Comparison of ENCODE assay signal across 8 mouse cellular contexts in the genomic region with DNA sequence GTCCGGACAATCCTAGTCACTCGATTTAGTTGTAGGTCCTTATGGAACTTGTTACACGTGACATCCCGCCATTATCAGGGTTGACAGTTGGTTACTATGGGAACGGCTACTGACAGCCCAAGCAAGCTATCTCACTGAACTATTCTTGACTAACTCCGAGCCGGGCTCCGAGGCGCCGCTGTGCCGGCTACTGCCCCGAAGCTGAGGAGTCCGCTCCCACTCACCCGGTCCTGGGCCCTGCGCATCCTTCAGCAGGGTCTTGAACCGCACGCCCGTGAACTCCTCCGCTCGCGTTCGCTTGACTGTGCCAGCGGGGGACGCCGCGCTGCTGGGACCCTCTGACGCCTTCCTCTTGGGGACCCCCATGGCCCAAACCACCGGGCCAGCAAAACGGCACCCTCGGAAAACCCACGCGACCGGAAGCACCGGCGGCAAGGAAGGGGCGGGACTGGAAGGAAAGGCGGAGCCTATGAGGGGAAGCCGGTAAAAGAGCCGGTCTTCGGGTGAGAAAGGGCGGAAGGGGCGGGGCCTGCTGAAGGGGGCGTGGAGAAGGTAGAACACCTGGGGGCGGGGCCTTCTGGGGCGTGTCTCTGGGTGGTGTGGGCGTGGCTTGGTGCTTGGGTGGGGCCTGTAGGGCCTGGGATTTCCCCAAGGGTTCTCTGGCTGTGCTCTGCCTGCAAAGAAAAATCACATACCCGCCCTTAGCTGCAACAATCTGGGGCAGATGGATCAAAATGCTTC. TPM values are rescaled to one million over a fixed set of nuclear protein-coding genes. Genes with fewer than 3 reads are reported as not detected.
A peak's percentile ranks its signal among the peaks of the same experiment; 100 is the strongest.
DNase-seq lines count a peak whose midpoint lies in the region; ATAC-seq lines count a peak whose summit lies in the region.

A gene (minus strand): TSS at position 439 of the 741 bp plus-strand sequence.

- H3K27me3 ChIP-seq in heart, embryonic 13.5 days (replicated peaks): no peaks in the 10 kb centered on the region
- peaks cover 9% of the 10 kb centered on the region for H3K27me3 ChIP-seq in liver, embryonic 12.5 days (replicated peaks)
- H3K27me3 ChIP-seq in stomach, embryonic 15.5 days (replicated peaks): no peaks in the 10 kb centered on the region

- no peaks in the 10 kb centered on the region for H3K9me3 ChIP-seq in heart, embryonic 13.5 days
- H3K9me3 ChIP-seq in liver, embryonic 12.5 days (replicated peaks): no peaks in the 10 kb centered on the region
- no peaks in the 10 kb centered on the region for H3K9me3 ChIP-seq in stomach, embryonic 15.5 days

- peak; percentile 92 for ATAC-seq in erythroid progenitor cell, adult 5-6 weeks (replicated peaks; ENCODE audit: low FRiP score, poor library complexity, severe bottlenecking)
- peak; percentile 94 for ATAC-seq in heart, embryonic 13.5 days (ENCODE audit: extremely low read depth, insufficient number of reproducible peaks, low FRiP score, low TSS enrichment)
- ATAC-seq in liver, embryonic 12.5 days: peak; percentile 91
- ATAC-seq in stomach, embryonic 15.5 days (ENCODE audit: insufficient read depth, low FRiP score, low read depth): peak; percentile 93

- H3K9ac ChIP-seq in heart, embryonic 13.5 days: peak within 1 kb of the TSS; percentile 82
- peak within 1 kb of the TSS; percentile 78 for H3K9ac ChIP-seq in liver, embryonic 12.5 days
- H3K9ac ChIP-seq in stomach, embryonic 15.5 days: peak within 1 kb of the TSS; percentile 45

- peak; percentile 96 for DNase-seq in CD4-positive helper T cell, adult 2 months (ENCODE audit: low read depth, low spot score)
- DNase-seq in brain, embryonic 18.5 days (ENCODE audit: low read depth, low spot score): peak; percentile 78
- DNase-seq in kidney, postnatal 10 days: peak; percentile 100
- DNase-seq in natural killer cell, adult 2 months (ENCODE audit: low spot score in 2 of 2): peak; percentile 100

- peak within 1 kb of the TSS; percentile 85 for H3K4me2 ChIP-seq in heart, embryonic 13.5 days
- H3K4me2 ChIP-seq in liver, embryonic 12.5 days: peak within 1 kb of the TSS; percentile 80
- H3K4me2 ChIP-seq in stomach, embryonic 15.5 days: peak within 1 kb of the TSS; percentile 76

- WGBS in heart, embryonic 13.5 days: under 1% methylated on average over 47 of the region's 47 CpGs
- WGBS in liver, embryonic 12.5 days (ENCODE audit: insufficient replicate concordance): 2% methylated on average over 47 of the region's 47 CpGs
- WGBS in stomach, embryonic 15.5 days: under 1% methylated on average over 47 of the region's 47 CpGs

- peaks cover 6% of the 10 kb centered on the region for H3K36me3 ChIP-seq in heart, embryonic 13.5 days
- peaks cover 15% of the 10 kb centered on the region for H3K36me3 ChIP-seq in liver, embryonic 12.5 days
- no peaks in the 10 kb centered on the region for H3K36me3 ChIP-seq in stomach, embryonic 15.5 days

- peak within 1 kb of the TSS; percentile 80 for H3K27ac ChIP-seq in heart, embryonic 13.5 days (replicated peaks)
- peak within 1 kb of the TSS; percentile 90 for H3K27ac ChIP-seq in liver, embryonic 12.5 days
- peak within 1 kb of the TSS; percentile 83 for H3K27ac ChIP-seq in stomach, embryonic 15.5 days

- peak within 1 kb of the TSS; percentile 83 for H3K4me3 ChIP-seq in heart, embryonic 13.5 days
- H3K4me3 ChIP-seq in liver, embryonic 12.5 days: peak within 1 kb of the TSS; percentile 84
- H3K4me3 ChIP-seq in stomach, embryonic 15.5 days (replicated peaks): peak within 1 kb of the TSS; percentile 89

- peaks cover 19% of the 10 kb centered on the region for H3K4me1 ChIP-seq in heart, embryonic 13.5 days
- peaks cover 46% of the 10 kb centered on the region for H3K4me1 ChIP-seq in liver, embryonic 12.5 days
- H3K4me1 ChIP-seq in stomach, embryonic 15.5 days: peaks cover 15% of the 10 kb centered on the region; the same call in 1 of the 2 replicates

RNA-seq across cellular contexts. Expression of the gene that starts here (rescaled TPM):
- total RNA-seq in erythroid progenitor cell, adult 5-6 weeks (2015; ENCODE audit: low replicate concordance): 1.4 and 1.7 TPM in 2 replicates
- 1.2 and 1.3 TPM in 2 replicates for total RNA-seq in erythroid progenitor cell, adult 5-6 weeks (2017; ENCODE audit: low replicate concordance)
- 5.9 and 6.4 TPM in 2 replicates for polyA plus RNA-seq in heart, embryonic 13.5 days (2015; fragmentation: Nextera tagmentation; extraction: Ambion mirVana)
- 9.7 and 10.3 TPM in 2 replicates for polyA plus RNA-seq in liver, embryonic 12.5 days (2016; fragmentation: Nextera tagmentation; extraction: Ambion mirVana)
- polyA plus RNA-seq in stomach, embryonic 15.5 days (2015; fragmentation: Nextera tagmentation; extraction: Ambion mirVana): 6.4 and 9.0 TPM in 2 replicates

Comparison
In these comparisons a context has a peak if more than half of its experiments do, and no peak if none do; other contexts are left out.
1. Peak in every context shown above with its lines: DNase-seq, ATAC-seq, H3K4me3 ChIP-seq and H3K27ac ChIP-seq.